12 mouse cellular contexts compared by ENCODE assay signal in genomic region chr1:62820170-62820569, GRCm38 (mm10).
DNase-seq lines count a peak whose midpoint lies in the region; ATAC-seq and TF ChIP-seq lines count a peak whose summit lies in the region.
"Had no signal": no experiment of that assay in that cellular context is flagged by ENCODE, and none has a peak within 500 bp of the region (broad histone marks: within the 10 kb centered on the region; RNA-seq: fewer than 3 reads in every experiment).

No protein-coding gene starts in this region.

- 0 out of 2 replicates have a peak, but pooled peaks cover 3% of the 10 kb centered on the region for H3K36me3 ChIP-seq in forebrain, postnatal 0 days (ENCODE audit: insufficient read depth)
- no peaks in the 10 kb centered on the region for H3K36me3 ChIP-seq in forebrain, embryonic 16.5 days (ENCODE audit: control insufficient read depth, insufficient read depth)
- peaks cover 7% of the 10 kb centered on the region; the same call in 1 of the 2 replicates for H3K36me3 ChIP-seq in lung, postnatal 0 days (ENCODE audit: insufficient read depth, low read length)
- H3K36me3 ChIP-seq in ES-E14 (ENCODE audit: control insufficient read depth, insufficient read depth, low read length, poor library complexity, severe bottlenecking), result no peaks in the 10 kb centered on the region
- H3K36me3 ChIP-seq: heart, embryonic 15.5 days; liver, embryonic 15.5 days had no signal

- no peaks in the 10 kb centered on the region for H3K4me1 ChIP-seq in forebrain, postnatal 0 days (ENCODE audit: insufficient read depth)
- H3K4me1 ChIP-seq in forebrain, embryonic 16.5 days (replicated peaks; ENCODE audit: control insufficient read depth, insufficient read depth, low read length), result no peaks in the 10 kb centered on the region
- H3K4me1 ChIP-seq in lung, postnatal 0 days (ENCODE audit: insufficient read depth, low read depth, low read length), result peaks cover 3% of the 10 kb centered on the region; the same call in 1 of the 2 replicates
- H3K4me1 ChIP-seq in ES-E14 (ENCODE audit: control insufficient read depth in 2 of 2, insufficient read depth in 2 of 2, low read length in 2 of 2, poor library complexity in 1 of 2), result no peaks in the 10 kb centered on the region
- H3K4me1 ChIP-seq: forebrain, embryonic 13.5 days; liver, embryonic 15.5 days had no signal

- no peak for TF ChIP-seq EP300 in lung, postnatal 0 days (IDR thresholded peaks at IDR 0.05)

- TF ChIP-seq CTCF in forebrain, postnatal 0 days (IDR thresholded peaks at IDR 0.05; ENCODE audit: low read depth), result peak; percentile 61
- peak; percentile 59 for TF ChIP-seq CTCF in lung, postnatal 0 days (IDR thresholded peaks at IDR 0.05)

- WGBS in forebrain, postnatal 0 days, result 81% methylated on average over 3 of the region's 3 CpGs
- WGBS in forebrain, embryonic 16.5 days, result 83% methylated on average over 3 of the region's 3 CpGs
- WGBS in lung, postnatal 0 days, result 81% methylated on average over 3 of the region's 3 CpGs

- no peak overlapping the region for H3K9ac ChIP-seq in forebrain, postnatal 0 days
- H3K9ac ChIP-seq in forebrain, embryonic 16.5 days (replicated peaks; ENCODE audit: low read depth, low read length), result no peak overlapping the region
- no peak overlapping the region for H3K9ac ChIP-seq in lung, postnatal 0 days (replicated peaks; ENCODE audit: low read depth)
- no peak overlapping the region for H3K9ac ChIP-seq in ES-E14 (ENCODE audit: insufficient read depth, low read depth, low read length, poor library complexity, severe bottlenecking)
- H3K9ac ChIP-seq: forebrain, embryonic 13.5 days; heart, embryonic 15.5 days; liver, embryonic 15.5 days had no signal

- no peak for ATAC-seq in forebrain, postnatal 0 days
- ATAC-seq in forebrain, embryonic 16.5 days, result no peak
- no peak for ATAC-seq in lung, postnatal 0 days
- ATAC-seq: forebrain, embryonic 13.5 days had no signal

- no peaks in the 10 kb centered on the region for H3K27me3 ChIP-seq in forebrain, postnatal 0 days (ENCODE audit: insufficient read depth, low read length)
- H3K27me3 ChIP-seq in forebrain, embryonic 16.5 days (replicated peaks; ENCODE audit: control insufficient read depth, insufficient read depth, low read length), result no peaks in the 10 kb centered on the region
- H3K27me3 ChIP-seq in lung, postnatal 0 days (replicated peaks; ENCODE audit: insufficient read depth, low read length), result no peaks in the 10 kb centered on the region
- H3K27me3 ChIP-seq: forebrain, embryonic 13.5 days; heart, embryonic 15.5 days had no signal

- H3K4me3 ChIP-seq in forebrain, postnatal 0 days (ENCODE audit: low read depth, low read length), result no peak overlapping the region
- no peak overlapping the region for H3K4me3 ChIP-seq in forebrain, embryonic 16.5 days (replicated peaks; ENCODE audit: low read length)
- H3K4me3 ChIP-seq in lung, postnatal 0 days (ENCODE audit: low read depth, low read length), result no peak overlapping the region
- H3K4me3 ChIP-seq in ES-E14 (ENCODE audit: insufficient read depth in 1 of 2, low read depth in 1 of 2, low read length in 2 of 2, poor library complexity in 1 of 2, severe bottlenecking in 1 of 2), result no peak overlapping the region
- H3K4me3 ChIP-seq: forebrain, embryonic 13.5 days; heart, embryonic 15.5 days; liver, embryonic 15.5 days had no signal

- H3K9me3 ChIP-seq in forebrain, postnatal 0 days (ENCODE audit: low read length), result no peaks in the 10 kb centered on the region
- H3K9me3 ChIP-seq in forebrain, embryonic 16.5 days (ENCODE audit: control insufficient read depth, low read length), result peaks cover 6% of the 10 kb centered on the region; the same call in 1 of the 2 replicates
- no peaks in the 10 kb centered on the region for H3K9me3 ChIP-seq in lung, postnatal 0 days (ENCODE audit: low read length)
- H3K9me3 ChIP-seq in ES-E14 (ENCODE audit: control insufficient read depth, insufficient read depth, low read depth, low read length), result no peaks in the 10 kb centered on the region
- H3K9me3 ChIP-seq: forebrain, embryonic 13.5 days; heart, embryonic 15.5 days; liver, embryonic 15.5 days had no signal

- H3K27ac ChIP-seq in forebrain, postnatal 0 days (ENCODE audit: low read depth, low read length), result no peak overlapping the region
- no peak overlapping the region for H3K27ac ChIP-seq in forebrain, embryonic 16.5 days (ENCODE audit: low read length)
- no peak overlapping the region for H3K27ac ChIP-seq in lung, postnatal 0 days (ENCODE audit: low read length)
- no peak overlapping the region for H3K27ac ChIP-seq in ES-E14 (ENCODE audit: insufficient read depth, low read depth, low read length, poor library complexity, severe bottlenecking)
- H3K27ac ChIP-seq: forebrain, embryonic 13.5 days; heart, embryonic 15.5 days; liver, embryonic 15.5 days had no signal

- no peak overlapping the region for H3K4me2 ChIP-seq in forebrain, postnatal 0 days (ENCODE audit: low read depth)
- no peak overlapping the region for H3K4me2 ChIP-seq in forebrain, embryonic 16.5 days (ENCODE audit: low read length)
- H3K4me2 ChIP-seq in lung, postnatal 0 days (replicated peaks; ENCODE audit: low read depth, low read length), result no peak overlapping the region
- H3K4me2 ChIP-seq: forebrain, embryonic 13.5 days; heart, embryonic 15.5 days; liver, embryonic 15.5 days had no signal

- DNase-seq in forebrain, postnatal 0 days, result peak; percentile 40
- no peak for DNase-seq in lung, postnatal 0 days (ENCODE audit: low spot score)
- DNase-seq in lung, postnatal 25 days (ENCODE audit: low spot score), result no peak
- DNase-seq in ES-E14 (ENCODE audit: low read depth, low spot score) (peak; percentile 51), adipocyte (ENCODE audit: low spot score) (no peak)
- DNase-seq in lung, postnatal 14 days, result peak; percentile 25
- DNase-seq in urinary bladder, adult 2 months (ENCODE audit: low spot score), result no peak
- DNase-seq: cerebellum, adult 11-12 months had no signal

- in situ Hi-C loops in ES-E14 (cut with MboI; ENCODE audit: low sequenced_read_pairs in 2 of 2, unreplicated experiment in 2 of 2), result no loop called here

TF ChIP-seq in ES-E14, 5 proteins besides CTCF, POLR2A, EP300 and RAD21:
- TF ChIP-seq ZC3H11A (IDR thresholded peaks at IDR 0.05; ENCODE audit: borderline replicate concordance, low read depth, low read length) (peak; percentile 96), MAFK (IDR thresholded peaks at IDR 0.05; ENCODE audit: insufficient read depth, low read depth, low read length) (no peak)

Comparison
In these comparisons a context has a peak if more than half of its experiments do, and no peak if none do; other contexts are left out.
1. DNase-seq: peak in forebrain, postnatal 0 days (single experiment), ES-E14 (single experiment) and lung, postnatal 14 days (single experiment); none in lung, postnatal 0 days (single experiment), lung, postnatal 25 days (single experiment), urinary bladder, adult 2 months (single experiment) and adipocyte (single experiment).